Mouse (Mus musculus): ENCODE results near the gene Fam181b.

GRCm38 (mm10) chr7:93076435-93076960 lies 3.2 kb upstream of the Fam181b start:
- no peak for TF ChIP-seq EP300 (IDR thresholded peaks at IDR 0.05; ENCODE audit: low read depth)
- TF ChIP-seq CTCF (IDR thresholded peaks at IDR 0.05; ENCODE audit: low read depth) = no peak

Data from heart, postnatal 0 days (tissue).